Mouse (Mus musculus) small intestine, adult 2 months (tissue): ENCODE measurements around the gene Efna2. TPM values are rescaled to one million over a fixed set of nuclear protein-coding genes. Genes with fewer than 3 reads are reported as not detected.

ENCODE experiments used
- H3K27ac ChIP-seq: fragments of 200-500 bp; 2 replicates; pipeline ENCODE4 v1.5.1; 2012; ENCODE audit warnings: low read depth, low read length, control low read depth, inconsistent platforms; ENCODE audit not compliant: insufficient read depth
- H3K27me3 ChIP-seq: fragments of 200-500 bp; 2 replicates; pipeline ENCODE4 v1.6.1; 2012; ENCODE audit warnings: mild to moderate bottlenecking, moderate library complexity, low read length, inconsistent platforms; ENCODE audit not compliant: control insufficient read depth, insufficient read depth
- H3K36me3 ChIP-seq: fragments of 200-500 bp; 2 replicates; pipeline ENCODE4 v1.6.1; 2012; ENCODE audit warnings: mild to moderate bottlenecking, low read length, control low read depth, inconsistent platforms; ENCODE audit not compliant: control insufficient read depth, insufficient read depth
- H3K4me1 ChIP-seq: fragments of 200-500 bp; 2 replicates; pipeline ENCODE4 v1.6.1; 2012; ENCODE audit warnings: low read length, inconsistent platforms, mixed read lengths; ENCODE audit not compliant: control insufficient read depth, insufficient read depth, insufficient read length
- H3K4me3 ChIP-seq: fragments of 200-500 bp; 2 replicates; pipeline ENCODE4 v1.5.1; 2012; ENCODE audit warnings: low read depth, mild to moderate bottlenecking, control low read depth, inconsistent platforms, low read length, moderate library complexity
- CTCF ChIP-seq: fragments of 200-500 bp; IDR thresholded peaks from 2 replicates; pipeline ENCODE4 v1.5.1; 2012; ENCODE audit warnings: low read depth, mild to moderate bottlenecking, control low read depth, inconsistent platforms, low read length, moderate library complexity, mixed read lengths; ENCODE audit not compliant: insufficient replicate concordance, insufficient read length; ENCODE audit errors: extremely low read depth
- POLR2A ChIP-seq: fragments of 200-500 bp; IDR thresholded peaks from 2 replicates; pipeline ENCODE4 v1.6.1; 2012; ENCODE audit warnings: low read depth, mild to moderate bottlenecking, control low read depth, inconsistent platforms, low read length, moderate library complexity
- WGBS: fragments of 180-500 bp; shearing (Covaris S2); methylation state at CpG from one replicate; pipeline ENCODE4 v1.1.7; 2018; 5-methylcytosine and 5-hydroxymethylcytosine counted together
- polyA plus RNA-seq: library from polyadenylated mRNA; depleted of rRNA; stranded (reverse); fragments of >200 nt; gene quantifications from 2 replicates; pipeline ENCODE4 v1.2.3, GENCODE M21; 2012

The Efna2 gene
- polyA plus RNA-seq, 1 experiment, result 1.8 TPM

DNA sequence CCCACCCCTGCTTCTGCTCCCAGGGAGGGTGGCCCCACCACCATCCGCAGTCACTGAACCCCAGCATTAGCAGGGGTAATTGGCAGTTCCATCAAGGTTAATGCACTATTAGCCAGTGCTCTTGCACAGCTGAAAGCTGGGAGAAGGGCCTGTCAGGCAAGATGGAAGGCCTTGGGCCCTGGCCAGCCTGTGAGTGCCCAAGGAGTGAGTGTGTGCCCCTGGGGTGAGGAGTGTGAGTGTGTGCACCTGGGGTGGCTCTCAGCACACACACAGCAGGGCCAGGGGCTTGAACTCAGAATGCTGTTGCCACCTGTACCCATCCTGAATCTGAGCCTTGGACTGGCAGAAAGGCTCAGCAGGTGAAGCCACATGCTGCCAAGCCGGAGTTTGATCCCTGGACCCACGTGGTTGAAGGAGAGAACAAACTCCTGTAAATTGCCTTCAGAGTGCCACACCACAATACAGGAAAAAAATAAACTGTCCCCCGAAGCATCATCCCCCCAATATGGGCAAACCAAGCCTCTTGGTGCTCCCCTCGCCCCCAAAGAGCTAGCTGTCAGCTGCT, 2.9 kb upstream of the Efna2 start:
- TF ChIP-seq POLR2A (no peak), CTCF (no peak)
- no peak overlapping the region for H3K4me3 ChIP-seq
- peaks cover 11% of the 10 kb centered on the region for H3K27me3 ChIP-seq
- H3K36me3 ChIP-seq, result peaks cover 8% of the 10 kb centered on the region
- H3K4me1 ChIP-seq, result peaks cover 9% of the 10 kb centered on the region
- no peak overlapping the region for H3K27ac ChIP-seq
- 73% methylated on average over 5 of the region's 5 CpGs for WGBS

DNA sequence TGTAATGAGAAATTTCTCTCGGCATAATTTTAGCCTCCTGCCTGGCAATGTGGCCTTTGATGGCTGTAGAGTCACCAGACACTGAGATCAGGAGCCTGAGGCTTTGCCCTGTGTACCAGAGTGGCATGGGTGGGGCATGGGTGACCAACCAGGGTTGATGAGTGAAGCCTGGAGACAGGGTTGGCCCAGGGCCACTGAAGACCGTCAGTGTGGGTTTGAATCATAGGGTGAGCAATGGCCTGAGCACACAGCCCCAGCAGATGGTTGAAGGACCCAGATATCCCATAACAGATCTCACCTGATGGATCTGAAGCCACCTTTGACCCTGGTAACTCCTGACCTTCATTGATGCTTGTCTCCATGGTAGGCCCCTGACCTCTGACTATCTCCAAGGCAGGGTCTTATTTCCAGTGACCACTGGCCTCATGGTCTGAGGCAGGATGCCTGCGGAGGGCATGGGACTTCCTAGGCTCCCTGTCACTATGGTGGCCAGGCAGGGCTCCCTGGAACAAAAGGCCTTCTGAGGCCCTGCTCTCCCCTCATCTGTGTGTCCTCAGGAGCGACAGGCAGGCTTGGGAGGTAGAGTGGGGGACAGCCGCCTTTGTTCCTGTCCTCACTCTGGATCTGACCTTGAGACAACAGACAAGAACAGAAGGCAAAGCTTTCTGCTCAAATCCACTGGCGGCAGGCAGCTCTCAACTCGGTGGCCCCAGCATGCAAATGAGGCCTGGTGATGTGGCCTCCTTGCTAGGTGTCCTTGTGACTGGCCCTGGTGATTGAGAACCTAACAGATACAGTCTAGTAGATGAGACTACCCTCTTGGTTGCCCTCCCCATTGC, 1.6 kb upstream of the Efna2 start:
- Histone ChIP-seq H3K36me3 (no peaks in the 10 kb centered on the region), H3K4me3 (no peak overlapping the region), H3K27me3 (peaks cover 11% of the 10 kb centered on the region), H3K27ac (no peak overlapping the region), H3K4me1 (peaks cover 3% of the 10 kb centered on the region)
- TF ChIP-seq POLR2A (no peak), CTCF (no peak)
- WGBS, result 81% methylated on average over 7 of the region's 7 CpGs

DNA sequence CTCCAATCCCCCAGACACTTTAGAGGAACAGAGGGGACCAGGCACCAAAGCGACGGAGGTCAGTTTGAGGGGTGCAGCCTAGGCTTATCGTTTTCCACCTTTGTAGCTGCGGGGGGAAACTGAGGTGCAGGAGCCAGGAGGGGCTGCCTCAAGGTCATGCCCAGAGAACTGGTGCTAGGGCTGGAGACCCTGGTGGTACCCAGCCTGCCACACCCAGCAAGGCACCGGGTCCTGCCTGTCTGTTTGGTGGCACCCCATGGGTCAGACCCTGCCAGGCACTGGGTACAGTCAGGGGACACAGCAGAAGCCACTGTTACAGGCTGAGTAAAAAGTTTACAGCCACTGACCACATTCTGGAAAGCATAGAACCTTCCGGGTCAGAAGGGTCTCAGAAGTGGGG, 1.0 kb downstream of the Efna2 start:
- Histone ChIP-seq H3K36me3 (no peaks in the 10 kb centered on the region), H3K4me1 (peaks cover 3% of the 10 kb centered on the region; the same call in 1 of the 2 replicates), H3K27me3 (peaks cover 11% of the 10 kb centered on the region), H3K27ac (no peak overlapping the region), H3K4me3 (no peak overlapping the region)
- WGBS, result 57% methylated on average over 6 of the region's 6 CpGs
- no peak for TF ChIP-seq POLR2A
- no peak for TF ChIP-seq CTCF

GRCm38 (mm10) chr10:80180823-80181222, 1.5 kb downstream of the Efna2 start:
- peaks cover 3% of the 10 kb centered on the region; the same call in 1 of the 2 replicates for H3K4me1 ChIP-seq
- H3K27ac ChIP-seq, result no peak overlapping the region
- H3K27me3 ChIP-seq, result peaks cover 11% of the 10 kb centered on the region
- no peak overlapping the region for H3K4me3 ChIP-seq
- no peaks in the 10 kb centered on the region for H3K36me3 ChIP-seq
- WGBS, result 83% methylated on average over 5 of the region's 5 CpGs
- TF ChIP-seq POLR2A (no peak), CTCF (no peak)

DNA sequence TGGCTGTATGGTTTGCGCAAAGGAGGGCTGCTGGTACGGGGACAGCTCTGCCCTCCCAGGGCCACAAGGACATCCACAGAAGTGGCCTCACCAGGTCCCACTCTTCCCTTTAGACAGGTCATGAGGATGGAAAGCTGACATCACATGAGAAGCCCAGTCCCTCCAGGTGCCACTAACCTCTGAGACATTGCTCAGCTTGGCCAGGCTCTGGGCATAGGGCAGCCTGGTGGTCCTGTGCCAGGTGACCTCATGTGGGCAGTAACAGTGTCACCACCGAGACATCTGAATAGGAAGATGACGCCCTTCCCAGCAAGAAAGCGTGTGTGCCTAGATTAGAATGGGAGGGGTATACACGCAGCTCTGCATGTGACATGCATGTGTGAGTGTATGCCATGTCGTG, 3.3 kb downstream of the Efna2 start:
- H3K36me3 ChIP-seq, result no peaks in the 10 kb centered on the region
- H3K4me3 ChIP-seq, result no peak overlapping the region
- H3K4me1 ChIP-seq, result peaks cover 3% of the 10 kb centered on the region; the same call in 1 of the 2 replicates
- 87% methylated on average over 7 of the region's 7 CpGs for WGBS
- TF ChIP-seq CTCF (no peak), POLR2A (no peak)
- H3K27ac ChIP-seq, result no peak overlapping the region
- peaks cover 11% of the 10 kb centered on the region for H3K27me3 ChIP-seq

- H3K4me1 ChIP-seq, result peaks cover 8% of the 10 kb centered on the region
- no peaks in the 10 kb centered on the region for H3K36me3 ChIP-seq
- H3K27me3 ChIP-seq, result peaks cover 16% of the 10 kb centered on the region
- H3K4me3 ChIP-seq, result no peak overlapping the region
- H3K27ac ChIP-seq, result no peak overlapping the region
- TF ChIP-seq CTCF (no peak), POLR2A (no peak)
- WGBS, result 63% methylated on average over 27 of the region's 27 CpGs
Observed at GRCm38 (mm10) chr10:80186649-80187048, 7.4 kb downstream of the Efna2 start.

GRCm38 (mm10) chr10:80187739-80188138, 8.5 kb downstream of the Efna2 start:
- TF ChIP-seq CTCF (no peak), POLR2A (no peak)
- Histone ChIP-seq H3K36me3 (no peaks in the 10 kb centered on the region), H3K27me3 (peaks cover 16% of the 10 kb centered on the region), H3K4me3 (no peak overlapping the region), H3K27ac (no peak overlapping the region), H3K4me1 (peaks cover 8% of the 10 kb centered on the region)
- 93% methylated on average over 10 of the region's 10 CpGs for WGBS
